Mouse (Mus musculus): ENCODE results near the gene Rtn1. TPM values are rescaled to one million over a fixed set of nuclear protein-coding genes. Genes with fewer than 3 reads are reported as not detected.
"Not testable (repeated sequence)": the region's sequence is repeated elsewhere in the genome, so short reads cannot be mapped to it uniquely, and the experiment has no call there.

Gene Rtn1
- total and polyA plus RNA-seq, 3 experiments = 0.44 TPM; not detected in 2

- TF ChIP-seq POLR2AphosphoS5 (IDR thresholded peaks at IDR 0.05; ENCODE audit: insufficient replicate concordance, low read depth, low read length) = no peak
- no peak for TF ChIP-seq CTCF (IDR thresholded peaks at IDR 0.05; ENCODE audit: low read depth, low read length)
- no peak for TF ChIP-seq GATA2 (IDR thresholded peaks at IDR 0.05; ENCODE audit: borderline replicate concordance, low read depth, low read length)
- no peak for TF ChIP-seq TAL1 (conservative IDR thresholded peaks at IDR 0.05; ENCODE audit: low read depth, low read length)
- no peak for TF ChIP-seq GATA1 (IDR thresholded peaks at IDR 0.05; ENCODE audit: borderline replicate concordance, low read length)
- ATAC-seq (ENCODE audit: extremely low read depth, insufficient number of reproducible peaks, low FRiP score, poor library complexity, severe bottlenecking) = no peak
- Histone ChIP-seq H3K9me3 (replicated peaks) (peaks cover 4% of the 10 kb centered on the region; the same call in 1 of the 2 replicates), H3K36me3 (replicated peaks) (no peaks in the 10 kb centered on the region), H3K27me3 (ENCODE audit: insufficient read depth, low read length) (no peaks in the 10 kb centered on the region; the same call in 1 of the 2 replicates), H3K4me3 (ENCODE audit: low read depth, low read length) (no peak overlapping the region), H3K4me1 (ENCODE audit: insufficient read depth, low read depth, low read length) (no peaks in the 10 kb centered on the region)
- DNase-seq (ENCODE audit: low spot score) = no peak
Measured at GRCm38 (mm10) chr12:72304347-72304688, 104.5 kb downstream of the Rtn1 start.

- H3K4me3 ChIP-seq (ENCODE audit: low read depth, low read length) = no peak overlapping the region
Measured at GRCm38 (mm10) chr12:72303624-72304346, 105.1 kb downstream of the Rtn1 start.

GRCm38 (mm10) chr12:72301431-72301830, 107.4 kb downstream of the Rtn1 start:
- ATAC-seq (ENCODE audit: extremely low read depth, insufficient number of reproducible peaks, low FRiP score, poor library complexity, severe bottlenecking) = no peak
- H3K9me3 ChIP-seq (replicated peaks) = peaks cover 4% of the 10 kb centered on the region; the same call in 1 of the 2 replicates
- H3K36me3 ChIP-seq (replicated peaks) = no peaks in the 10 kb centered on the region
- DNase-seq (ENCODE audit: low spot score) = no peak
- no peak overlapping the region for H3K4me3 ChIP-seq (ENCODE audit: low read depth, low read length)
- no peak for TF ChIP-seq GATA1 (IDR thresholded peaks at IDR 0.05; ENCODE audit: borderline replicate concordance, low read length)
- TF ChIP-seq POLR2AphosphoS5 (IDR thresholded peaks at IDR 0.05; ENCODE audit: insufficient replicate concordance, low read depth, low read length) = no peak
- TF ChIP-seq CTCF (IDR thresholded peaks at IDR 0.05; ENCODE audit: low read depth, low read length) = no peak
- no peak for TF ChIP-seq TAL1 (conservative IDR thresholded peaks at IDR 0.05; ENCODE audit: low read depth, low read length)
- TF ChIP-seq GATA2 (IDR thresholded peaks at IDR 0.05; ENCODE audit: borderline replicate concordance, low read depth, low read length) = no peak
- H3K4me1 ChIP-seq (ENCODE audit: insufficient read depth, low read depth, low read length) = no peaks in the 10 kb centered on the region
- H3K27me3 ChIP-seq (ENCODE audit: insufficient read depth, low read length) = peaks cover 2% of the 10 kb centered on the region; the same call in 1 of the 2 replicates

More at GRCm38 (mm10) chr12:72303624-72304346, 105.1 kb downstream of the Rtn1 start:
- Histone ChIP-seq H3K27me3 (ENCODE audit: insufficient read depth, low read length) (no peaks in the 10 kb centered on the region; the same call in 1 of the 2 replicates), H3K36me3 (replicated peaks) (no peaks in the 10 kb centered on the region), H3K4me1 (ENCODE audit: insufficient read depth, low read depth, low read length) (no peaks in the 10 kb centered on the region), H3K9me3 (replicated peaks) (peaks cover 4% of the 10 kb centered on the region; the same call in 1 of the 2 replicates)
- ATAC-seq (ENCODE audit: extremely low read depth, insufficient number of reproducible peaks, low FRiP score, poor library complexity, severe bottlenecking) (no peak), DNase-seq (ENCODE audit: low spot score) (no peak)
- TF ChIP-seq TAL1 (conservative IDR thresholded peaks at IDR 0.05; ENCODE audit: low read depth, low read length) (no peak), POLR2AphosphoS5 (IDR thresholded peaks at IDR 0.05; ENCODE audit: insufficient replicate concordance, low read depth, low read length) (no peak), GATA2 (IDR thresholded peaks at IDR 0.05; ENCODE audit: borderline replicate concordance, low read depth, low read length) (no peak), GATA1 (IDR thresholded peaks at IDR 0.05; ENCODE audit: borderline replicate concordance, low read length) (no peak), CTCF (IDR thresholded peaks at IDR 0.05; ENCODE audit: low read depth, low read length) (no peak)

GRCm38 (mm10) chr12:72300971-72301370, 107.9 kb downstream of the Rtn1 start:
- Histone ChIP-seq H3K4me1 (ENCODE audit: insufficient read depth, low read depth, low read length) (no peaks in the 10 kb centered on the region), H3K27me3 (ENCODE audit: insufficient read depth, low read length) (peaks cover 2% of the 10 kb centered on the region; the same call in 1 of the 2 replicates), H3K9me3 (replicated peaks) (peaks cover 4% of the 10 kb centered on the region; the same call in 1 of the 2 replicates), H3K4me3 (ENCODE audit: low read depth, low read length) (no peak overlapping the region), H3K36me3 (replicated peaks) (no peaks in the 10 kb centered on the region)
- DNase-seq (ENCODE audit: low spot score) = no peak
- TF ChIP-seq GATA2 (IDR thresholded peaks at IDR 0.05; ENCODE audit: borderline replicate concordance, low read depth, low read length) (no peak), GATA1 (IDR thresholded peaks at IDR 0.05; ENCODE audit: borderline replicate concordance, low read length) (no peak), CTCF (IDR thresholded peaks at IDR 0.05; ENCODE audit: low read depth, low read length) (no peak), POLR2AphosphoS5 (IDR thresholded peaks at IDR 0.05; ENCODE audit: insufficient replicate concordance, low read depth, low read length) (no peak)
- no peak for ATAC-seq (ENCODE audit: extremely low read depth, insufficient number of reproducible peaks, low FRiP score, poor library complexity, severe bottlenecking)

- Histone ChIP-seq H3K9me3 (replicated peaks) (no peaks in the 10 kb centered on the region), H3K27me3 (ENCODE audit: insufficient read depth, low read length) (0 out of 2 replicates have a peak, but pooled peaks cover 2% of the 10 kb centered on the region), H3K36me3 (replicated peaks) (no peaks in the 10 kb centered on the region), H3K4me1 (ENCODE audit: insufficient read depth, low read depth, low read length) (no peaks in the 10 kb centered on the region), H3K4me3 (ENCODE audit: low read depth, low read length) (no peak overlapping the region)
- TF ChIP-seq CTCF (IDR thresholded peaks at IDR 0.05; ENCODE audit: low read depth, low read length) (no peak), POLR2AphosphoS5 (IDR thresholded peaks at IDR 0.05; ENCODE audit: insufficient replicate concordance, low read depth, low read length) (no peak), GATA1 (IDR thresholded peaks at IDR 0.05; ENCODE audit: borderline replicate concordance, low read length) (no peak), TAL1 (conservative IDR thresholded peaks at IDR 0.05; ENCODE audit: low read depth, low read length) (no peak), GATA2 (IDR thresholded peaks at IDR 0.05; ENCODE audit: borderline replicate concordance, low read depth, low read length) (no peak)
- DNase-seq (ENCODE audit: low spot score) (no peak), ATAC-seq (ENCODE audit: extremely low read depth, insufficient number of reproducible peaks, low FRiP score, poor library complexity, severe bottlenecking) (no peak)
Measured at GRCm38 (mm10) chr12:72298222-72298621, 110.6 kb downstream of the Rtn1 start.

- TF ChIP-seq TAL1 (conservative IDR thresholded peaks at IDR 0.05; ENCODE audit: low read depth, low read length) = no peak
- TF ChIP-seq CTCF (IDR thresholded peaks at IDR 0.05; ENCODE audit: low read depth, low read length) = no peak
- no peak for TF ChIP-seq GATA1 (IDR thresholded peaks at IDR 0.05; ENCODE audit: borderline replicate concordance, low read length)
- no peak for TF ChIP-seq POLR2AphosphoS5 (IDR thresholded peaks at IDR 0.05; ENCODE audit: insufficient replicate concordance, low read depth, low read length)
- TF ChIP-seq GATA2 (IDR thresholded peaks at IDR 0.05; ENCODE audit: borderline replicate concordance, low read depth, low read length) = no peak
- DNase-seq (ENCODE audit: low spot score) (no peak), ATAC-seq (ENCODE audit: extremely low read depth, insufficient number of reproducible peaks, low FRiP score, poor library complexity, severe bottlenecking) (no peak)
- Histone ChIP-seq H3K4me3 (ENCODE audit: low read depth, low read length) (no peak overlapping the region), H3K9me3 (replicated peaks) (no peaks in the 10 kb centered on the region), H3K4me1 (ENCODE audit: insufficient read depth, low read depth, low read length) (no peaks in the 10 kb centered on the region), H3K36me3 (replicated peaks) (no peaks in the 10 kb centered on the region), H3K27me3 (ENCODE audit: insufficient read depth, low read length) (0 out of 2 replicates have a peak, but pooled peaks cover 2% of the 10 kb centered on the region)
Measured at GRCm38 (mm10) chr12:72296552-72296951, 112.3 kb downstream of the Rtn1 start.

GRCm38 (mm10) chr12:72293185-72293584, 115.7 kb downstream of the Rtn1 start:
- H3K4me1 ChIP-seq (ENCODE audit: insufficient read depth, low read depth, low read length); DNase-seq (ENCODE audit: low spot score); H3K9me3 ChIP-seq (replicated peaks); ATAC-seq (ENCODE audit: extremely low read depth, insufficient number of reproducible peaks, low FRiP score, poor library complexity, severe bottlenecking); H3K27me3 ChIP-seq (ENCODE audit: insufficient read depth, low read length); H3K4me3 ChIP-seq (ENCODE audit: low read depth, low read length); H3K36me3 ChIP-seq (replicated peaks): not testable (repeated sequence)
